Comparison of ENCODE assay signal across 19 mouse cellular contexts in genomic region chr14:117800399-117800798, GRCm38 (mm10).
"Had no signal": no experiment of that assay in that cellular context is flagged by ENCODE, and none has a peak within 500 bp of the region (broad histone marks: within the 10 kb centered on the region; RNA-seq: fewer than 3 reads in every experiment).

No protein-coding gene starts in this region.

- H3K4me1 ChIP-seq: neural tube, embryonic 13.5 days; neural tube, embryonic 15.5 days; stomach, embryonic 15.5 days had no signal

- H3K4me2 ChIP-seq: lung, embryonic 14.5 days; neural tube, embryonic 13.5 days; neural tube, embryonic 15.5 days; stomach, embryonic 15.5 days had no signal

- H3K9ac ChIP-seq: liver, embryonic 14.5 days; lung, embryonic 14.5 days; neural tube, embryonic 13.5 days; neural tube, embryonic 15.5 days; stomach, embryonic 15.5 days had no signal

- H3K27ac ChIP-seq: liver, embryonic 14.5 days; neural tube, embryonic 13.5 days; neural tube, embryonic 15.5 days; stomach, embryonic 15.5 days; stomach, postnatal 0 days had no signal

- H3K36me3 ChIP-seq: neural tube, embryonic 13.5 days; neural tube, embryonic 15.5 days; stomach, embryonic 15.5 days had no signal

- DNase-seq: lung, adult 18-20 months; lung, embryonic 14.5 days; lung, postnatal 10 days; lung, postnatal 4 days; retina, postnatal 1 day; right cerebral cortex, adult 18-20 months; right cerebral cortex, postnatal 25 days; right cerebral cortex, postnatal 4 days; spleen, adult 18-20 months; thymus, adult 2 months; thymus, postnatal 25 days; thymus, postnatal 4 days had no signal

- ATAC-seq: midbrain, embryonic 16.5 days had no signal

- H3K9me3 ChIP-seq: neural tube, embryonic 13.5 days; neural tube, embryonic 15.5 days; stomach, embryonic 15.5 days had no signal

- H3K27me3 ChIP-seq: neural tube, embryonic 13.5 days; neural tube, embryonic 15.5 days; stomach, embryonic 15.5 days had no signal

- H3K4me3 ChIP-seq: myocyte; neural tube, embryonic 13.5 days; neural tube, embryonic 15.5 days; stomach, embryonic 15.5 days had no signal
